Mouse (Mus musculus) left cerebral cortex, postnatal 14 days (tissue): ENCODE data around the gene Afap1l2. TPM values are rescaled to one million over a fixed set of nuclear protein-coding genes. Genes with fewer than 3 reads are reported as not detected.

Source experiments
- DNase-seq, 2 experiments: peaks; one replicate each; pipeline ENCODE4 v3.0.0; 2021 to 2022; ENCODE audit warnings: low spot score in 2 of 2, mixed read lengths in 1 of 2
- intact Hi-C: fragments of 180-260 bp; cut with DNase I; formaldehyde crosslinking; loops from one replicate; pipeline ENCODE4 v1.15.1; 2025
- long read RNA-seq, 2 experiments: library from polyadenylated mRNA; stranded (forward); transcript quantifications; one replicate each; pipeline ENCODE4 v2.0.0; 2021
- total RNA-seq, 2 experiments: library from RNA; stranded (reverse); gene quantifications; 2 replicates each; pipeline ENCODE4 v1.2.3; 2021

Afap1l2 gene
- 10 to 100 TPM; 11.9 to 13.4 TPM for total RNA-seq
- long read RNA-seq, experiment 1, transcript Afap1l2-202 (19 exons, 3,531 nt), result major isoform, 13 of 21 reads
- long read RNA-seq, experiment 1, partial matches to known transcripts, result 0 of 21 reads
- long read RNA-seq, experiment 1, other reads (novel, unspliced or antisense), result 5 of 21 reads
- long read RNA-seq, experiment 2, transcript Afap1l2-202 (19 exons, 3,531 nt), result major isoform, 12 of 21 reads
- long read RNA-seq, experiment 2, partial matches to known transcripts, result 1 of 21 reads
- long read RNA-seq, experiment 2, other reads (novel, unspliced or antisense), result 5 of 21 reads

GRCm38 (mm10) chr19:57007781-57008710 lies at the start of gene Afap1l2:
Afap1l2 (minus strand) TSS chr19:57008228.
- peak; percentile 37 to 42 for DNase-seq
- intact Hi-C loops, result loop anchor here (2.0 kb wide), 1 partner anchor 89 kb away; no protein-coding TSS in a partner anchor

GRCm38 (mm10) chr19:57057568-57057967 lies 49.5 kb upstream of the Afap1l2 start:
- intact Hi-C loops, result no loop called here
- no peak for DNase-seq

- intact Hi-C loops, result no loop called here
- peak; percentile 32 to 60 for DNase-seq
These were observed 47.4 kb upstream of the Afap1l2 start for GRCm38 (mm10) chr19:57055215-57056120.

- intact Hi-C loops, result no loop called here
- no peak for DNase-seq
These were observed 44.9 kb upstream of the Afap1l2 start for GRCm38 (mm10) chr19:57052959-57053358.

GRCm38 (mm10) chr19:57052016-57052415 lies 44.0 kb upstream of the Afap1l2 start:
- no peak for DNase-seq
- intact Hi-C loops, result no loop called here

- no peak for DNase-seq
- intact Hi-C loops, result no loop called here
These were observed 41.6 kb upstream of the Afap1l2 start for GRCm38 (mm10) chr19:57049592-57050090.

- DNase-seq, result no peak
- intact Hi-C loops, result no loop called here
These were observed 39.8 kb upstream of the Afap1l2 start for GRCm38 (mm10) chr19:57047671-57048320.

GRCm38 (mm10) chr19:57039258-57039657 lies 31.2 kb upstream of the Afap1l2 start:
- peak; percentile 31 to 35 for DNase-seq

GRCm38 (mm10) chr19:57036860-57037259 lies 28.8 kb upstream of the Afap1l2 start:
- intact Hi-C loops, result no loop called here
- no peak for DNase-seq

More at GRCm38 (mm10) chr19:57039258-57039657, 31.2 kb upstream of the Afap1l2 start:
- intact Hi-C loops, result no loop called here

- intact Hi-C loops, result loop anchor here (5.0 kb wide), 1 partner anchor 114 kb away; no protein-coding TSS in a partner anchor
- peak; percentile 61 to 70 for DNase-seq
These were observed 23.6 kb upstream of the Afap1l2 start for GRCm38 (mm10) chr19:57031582-57031981.

- intact Hi-C loops, result no loop called here
These were observed 21.4 kb upstream of the Afap1l2 start for GRCm38 (mm10) chr19:57029461-57029860.

GRCm38 (mm10) chr19:57028327-57029179 lies 20.5 kb upstream of the Afap1l2 start:
- DNase-seq, result no peak
- intact Hi-C loops, result no loop called here

More at GRCm38 (mm10) chr19:57029461-57029860, 21.4 kb upstream of the Afap1l2 start:
- DNase-seq, result no peak

- no peak for DNase-seq
- intact Hi-C loops, result no loop called here
These were observed 18.5 kb upstream of the Afap1l2 start for GRCm38 (mm10) chr19:57026501-57026900.

GRCm38 (mm10) chr19:57017785-57018179 lies 9.8 kb upstream of the Afap1l2 start:
- intact Hi-C loops, result loop anchor here (10.0 kb wide), 1 partner anchor 193 kb away; the partner anchor contains the start of genes Ccdc186 and Tdrd1

GRCm38 (mm10) chr19:57016995-57017784 lies 9.2 kb upstream of the Afap1l2 start:
- intact Hi-C loops, result loop anchor here (10.0 kb wide), 1 partner anchor 192 kb away; the partner anchor contains the start of genes Ccdc186 and Tdrd1
- DNase-seq, result no peak

More at GRCm38 (mm10) chr19:57017785-57018179, 9.8 kb upstream of the Afap1l2 start:
- DNase-seq, result no peak

GRCm38 (mm10) chr19:57014808-57015207 lies 6.8 kb upstream of the Afap1l2 start:
- intact Hi-C loops, result loop anchor here (10.0 kb wide), 1 partner anchor 190 kb away; the partner anchor contains the start of genes Ccdc186 and Tdrd1
- DNase-seq, result no peak
